Comparison of ENCODE assay signal across 9 mouse cellular contexts in the genomic region with DNA sequence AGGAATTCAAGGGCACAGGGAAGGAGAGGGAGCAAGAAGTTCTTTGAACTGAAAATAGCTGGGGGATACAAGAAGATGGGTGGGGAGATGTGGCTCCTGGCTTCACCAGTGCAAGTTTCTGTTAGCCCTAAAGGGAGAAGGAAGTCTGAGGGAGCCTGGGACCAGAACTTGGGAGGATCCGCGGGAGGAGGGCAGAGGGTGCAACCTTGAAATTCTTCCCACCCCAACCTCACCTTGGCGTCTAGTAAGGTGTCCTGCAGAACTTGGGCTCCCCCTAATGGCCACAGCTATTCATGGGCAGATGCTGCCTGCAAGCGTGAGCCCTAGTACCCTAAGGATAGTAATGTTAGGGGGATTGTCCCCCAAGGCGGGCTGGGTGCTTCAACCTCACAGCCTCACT. TPM values are rescaled to one million over a fixed set of nuclear protein-coding genes. Genes with fewer than 3 reads are reported as not detected.
DNase-seq lines count a peak whose midpoint lies in the region; ATAC-seq lines count a peak whose summit lies in the region.
"Had no signal": no experiment of that assay in that cellular context is flagged by ENCODE, and none has a peak within 500 bp of the region (broad histone marks: within the 10 kb centered on the region; RNA-seq: fewer than 3 reads in every experiment).

No protein-coding gene starts in this region.

- H3K9me3 ChIP-seq in embryonic facial prominence, embryonic 10.5 days, result no peaks in the 10 kb centered on the region
- H3K9me3 ChIP-seq in limb, embryonic 15.5 days, result no peaks in the 10 kb centered on the region

- H3K9ac ChIP-seq in limb, embryonic 15.5 days, result no peak overlapping the region

- H3K4me1 ChIP-seq in embryonic facial prominence, embryonic 10.5 days, result peaks cover 45% of the 10 kb centered on the region
- peaks cover 37% of the 10 kb centered on the region for H3K4me1 ChIP-seq in limb, embryonic 15.5 days

- DNase-seq in 416B (ENCODE audit: low read depth), result peak; percentile 97
- DNase-seq in adrenal gland, postnatal 10 days, result peak; percentile 92
- DNase-seq in embryonic facial prominence, embryonic 10.5 days (ENCODE audit: low spot score), result peak; percentile 87
- DNase-seq in heart, adult 18-20 months, result peak; percentile 88 to 92
- DNase-seq in kidney, adult 11 months, result peak; percentile 87
- peak; percentile 49 to 70 for DNase-seq in monocyte, adult 2 months (ENCODE audit: low read depth in 1 of 2, low spot score in 2 of 2)
- DNase-seq in splenic B cell, adult 2 months (ENCODE audit: low read depth, low spot score), result peak; percentile 94

- 3% methylated on average over 5 of the region's 5 CpGs for WGBS in embryonic facial prominence, embryonic 10.5 days
- 3% methylated on average over 5 of the region's 5 CpGs for WGBS in limb, embryonic 15.5 days

- H3K4me3 ChIP-seq in embryonic facial prominence, embryonic 10.5 days, result peak overlapping the region; percentile 81
- H3K4me3 ChIP-seq in limb, embryonic 15.5 days, result peak overlapping the region; percentile 3

- H3K27ac ChIP-seq in embryonic facial prominence, embryonic 10.5 days (replicated peaks), result peak overlapping the region; percentile 98
- peak overlapping the region; percentile 99 for H3K27ac ChIP-seq in limb, embryonic 15.5 days

- no peak for ATAC-seq in limb, embryonic 15.5 days (ENCODE audit: insufficient number of reproducible peaks, low FRiP score, low TSS enrichment, low read depth)

- H3K4me2 ChIP-seq in limb, embryonic 15.5 days, result peak overlapping the region; percentile 58; the same call in 1 of the 2 replicates

- H3K36me3 ChIP-seq in embryonic facial prominence, embryonic 10.5 days (replicated peaks), result no peaks in the 10 kb centered on the region
- 0 out of 2 replicates have a peak, but pooled peaks cover 2% of the 10 kb centered on the region for H3K36me3 ChIP-seq in limb, embryonic 15.5 days
- no peaks in the 10 kb centered on the region for H3K36me3 ChIP-seq in splenic B cell, adult 2 months (ENCODE audit: control insufficient read depth, insufficient read depth, low read length, poor library complexity, severe bottlenecking)

- H3K27me3 ChIP-seq in embryonic facial prominence, embryonic 10.5 days (replicated peaks; ENCODE audit: low read depth, poor library complexity, severe bottlenecking), result peaks cover 24% of the 10 kb centered on the region; the same call in 1 of the 2 replicates
- H3K27me3 ChIP-seq in limb, embryonic 15.5 days, result 0 out of 2 replicates have a peak, but pooled peaks cover 4% of the 10 kb centered on the region
- H3K27me3 ChIP-seq in splenic B cell, adult 2 months (ENCODE audit: control insufficient read depth, insufficient read depth, low read length, poor library complexity, severe bottlenecking), result no peaks in the 10 kb centered on the region

RNA-seq across cellular contexts. Expression of a gene that starts 2.9 kb away (rescaled TPM):
- total RNA-seq in adrenal gland, postnatal 10 days (2021), result 10 to 100 TPM; 64.0 to 71.5 TPM
- polyA plus RNA-seq in embryonic facial prominence, embryonic 10.5 days (2016; fragmentation: Nextera tagmentation; extraction: Ambion mirVana), result 12.6 and 15.2 TPM in 2 replicates
- total RNA-seq in heart, adult 18-20 months (2021), result 10 to 100 TPM; 41.1 to 46.9 TPM
- 15.1 and 15.7 TPM in 2 replicates for polyA plus RNA-seq in limb, embryonic 15.5 days (2015; fragmentation: Nextera tagmentation; extraction: Ambion mirVana)

RNA-seq across cellular contexts. Expression of a gene that starts 3.4 kb away (rescaled TPM):
- 1 to 10 TPM in 1 of 2 experiments, not detected in 1; 1.1 TPM for total RNA-seq in adrenal gland, postnatal 10 days (2021)
- polyA plus RNA-seq in embryonic facial prominence, embryonic 10.5 days (2016; fragmentation: Nextera tagmentation; extraction: Ambion mirVana), result not detected in 2 replicates
- not detected for total RNA-seq in heart, adult 18-20 months (2021)
- polyA plus RNA-seq in limb, embryonic 15.5 days (2015; fragmentation: Nextera tagmentation; extraction: Ambion mirVana), result 0.10 TPM in 1 of 2 replicates, not detected in the other

RNA-seq across cellular contexts. Expression of a gene that starts 10.2 kb away (rescaled TPM):
- total RNA-seq in adrenal gland, postnatal 10 days (2021), result 10 to 100 TPM; 13.0 to 21.0 TPM
- polyA plus RNA-seq in embryonic facial prominence, embryonic 10.5 days (2016; fragmentation: Nextera tagmentation; extraction: Ambion mirVana), result 2.3 and 2.4 TPM in 2 replicates
- 1 to 10 TPM; 2.5 to 2.7 TPM for total RNA-seq in heart, adult 18-20 months (2021)
- 7.9 and 9.1 TPM in 2 replicates for polyA plus RNA-seq in limb, embryonic 15.5 days (2015; fragmentation: Nextera tagmentation; extraction: Ambion mirVana)

RNA-seq across cellular contexts. Expression of a gene that starts 18.1 kb away (rescaled TPM):
- 100 to 1,000 TPM; 321 to 324 TPM for total RNA-seq in adrenal gland, postnatal 10 days (2021)
- 425 and 454 TPM in 2 replicates for polyA plus RNA-seq in embryonic facial prominence, embryonic 10.5 days (2016; fragmentation: Nextera tagmentation; extraction: Ambion mirVana)
- 100 to 1,000 TPM; 277 to 290 TPM for total RNA-seq in heart, adult 18-20 months (2021)
- polyA plus RNA-seq in limb, embryonic 15.5 days (2015; fragmentation: Nextera tagmentation; extraction: Ambion mirVana), result 356 and 402 TPM in 2 replicates

RNA-seq across cellular contexts. Expression of a gene that starts 20.3 kb away (rescaled TPM):
- under 1 TPM in 1 of 2 experiments, not detected in 1; 0.72 TPM for total RNA-seq in adrenal gland, postnatal 10 days (2021)
- polyA plus RNA-seq in embryonic facial prominence, embryonic 10.5 days (2016; fragmentation: Nextera tagmentation; extraction: Ambion mirVana), result 0.50 and 0.74 TPM in 2 replicates
- total RNA-seq in heart, adult 18-20 months (2021), result under 1 TPM; 0.55 to 0.82 TPM
- 0.36 and 0.83 TPM in 2 replicates for polyA plus RNA-seq in limb, embryonic 15.5 days (2015; fragmentation: Nextera tagmentation; extraction: Ambion mirVana)
- total RNA-seq: adrenal gland, postnatal 4 days had no signal
